Mouse (Mus musculus) limb, embryonic 14.5 days (tissue): ENCODE data around the gene Zmat1. TPM values are rescaled to one million over a fixed set of nuclear protein-coding genes. Genes with fewer than 3 reads are reported as not detected.
A peak's percentile ranks its signal among the peaks of the same experiment; 100 is the strongest.

ENCODE experiments used
- ATAC-seq: fragments of 200-750 bp; cut with Nextera tagmentation; 2 replicates; pipeline ENCODE4 v1.8.0; 2017; ENCODE audit warnings: low read depth, moderate number of reproducible peaks, moderate TSS enrichment; ENCODE audit not compliant: low FRiP score
- DNase-seq: peaks from one replicate; pipeline ENCODE4 v3.0.0-alpha.2; 2015; ENCODE audit warnings: low spot score
- H3K27ac ChIP-seq: fragments of 300-500 bp; sonication (generic); replicated peaks from 2 replicates; pipeline ENCODE4 v1.5.1; 2014; ENCODE audit warnings: low read depth, mild to moderate bottlenecking, low read length, moderate library complexity, mixed read lengths
- H3K27me3 ChIP-seq: fragments of 300-500 bp; sonication (generic); 2 replicates; pipeline ENCODE4 v1.6.1; 2014; ENCODE audit warnings: low read length, mixed read lengths; ENCODE audit not compliant: control insufficient read depth, insufficient read depth
- H3K36me3 ChIP-seq: fragments of 300-500 bp; sonication (generic); 2 replicates; pipeline ENCODE4 v1.6.1; 2014; ENCODE audit warnings: mild to moderate bottlenecking, low read length, moderate library complexity, mixed read lengths; ENCODE audit not compliant: control insufficient read depth, insufficient read depth
- H3K4me1 ChIP-seq: fragments of 300-500 bp; sonication (generic); 2 replicates; pipeline ENCODE4 v1.6.1; 2014; ENCODE audit warnings: antibody characterized with exemption, low read length, mixed read lengths; ENCODE audit not compliant: control insufficient read depth, insufficient read depth
- H3K4me2 ChIP-seq: fragments of 300-500 bp; sonication (generic); replicated peaks from 2 replicates; pipeline ENCODE4 v1.6.1; 2014; ENCODE audit warnings: low read depth, mild to moderate bottlenecking, low read length, moderate library complexity; ENCODE audit not compliant: severe bottlenecking
- H3K4me3 ChIP-seq: fragments of 300-500 bp; sonication (generic); replicated peaks from 2 replicates; pipeline ENCODE4 v1.5.1; 2014; ENCODE audit warnings: low read length
- H3K9ac ChIP-seq: fragments of 300-500 bp; sonication (generic); 2 replicates; pipeline ENCODE4 v1.6.1; 2014; ENCODE audit warnings: mild to moderate bottlenecking, low read depth, low read length, moderate library complexity; ENCODE audit not compliant: severe bottlenecking
- H3K9me3 ChIP-seq: fragments of 300-500 bp; sonication (generic); 2 replicates; pipeline ENCODE4 v1.6.1; 2016; ENCODE audit warnings: low read length; ENCODE audit not compliant: control insufficient read depth
- POLR2A ChIP-seq: fragments of 200-500 bp; IDR thresholded peaks from 2 replicates; pipeline ENCODE4 v1.8.0; 2012; ENCODE audit warnings: inconsistent platforms, mild to moderate bottlenecking, moderate library complexity, borderline replicate concordance; ENCODE audit not compliant: insufficient read depth, insufficient read length; ENCODE audit errors: extremely low read depth
- WGBS: fragments of 180-500 bp; shearing (Covaris S2); extraction: QIAGEN DNeasy Blood & Tissue Kit; methylation state at CpG from one replicate; pipeline ENCODE4 v1.1.7; 2014; 5-methylcytosine and 5-hydroxymethylcytosine counted together
- polyA plus RNA-seq, 2 experiments: library from polyadenylated mRNA; depleted of rRNA in 1 of 2; stranded (reverse) in 1 of 2; unstranded in 1 of 2; fragments of >200 nt; fragmentation: Nextera tagmentation in 1 of 2; extraction: Ambion mirVana in 1 of 2; gene quantifications; 2 replicates each; pipeline versions ENCODE4 v1.2.1 to v1.2.3; 2012 to 2014

Gene Zmat1
- polyA plus RNA-seq, 2 experiments, result 4.0 to 6.5 TPM

- H3K9me3 ChIP-seq, result no peaks in the 10 kb centered on the region
- no peaks in the 10 kb centered on the region for H3K36me3 ChIP-seq
- H3K9ac ChIP-seq, result 0 out of 2 replicates have a peak overlapping the region, but pooled peaks have one; percentile 31
- ATAC-seq (peak; percentile 6; the same call in 1 of the 2 replicates), DNase-seq (no peak)
- peak overlapping the region; percentile 57 for H3K4me3 ChIP-seq
- peak overlapping the region; percentile 33; the same call in 1 of the 2 replicates for H3K27ac ChIP-seq
- no peak for TF ChIP-seq POLR2A
- no peaks in the 10 kb centered on the region for H3K4me1 ChIP-seq
- peak overlapping the region; percentile 40 for H3K4me2 ChIP-seq
- 31% methylated on average over 6 of the region's 6 CpGs for WGBS
- no peaks in the 10 kb centered on the region; the same call in 1 of the 2 replicates for H3K27me3 ChIP-seq
Observed at GRCm38 (mm10) chrX:135009471-135009815, 434 bp upstream of the Zmat1 start.

GRCm38 (mm10) chrX:135008021-135008420 is 988 bp downstream of the Zmat1 start:
- WGBS, result 24% methylated on average over 4 of the region's 5 CpGs
- no peaks in the 10 kb centered on the region for H3K9me3 ChIP-seq
- H3K4me3 ChIP-seq, result peak overlapping the region; percentile 57
- no peak for DNase-seq
- no peak for ATAC-seq
- H3K4me2 ChIP-seq, result peak overlapping the region; percentile 40
- H3K27me3 ChIP-seq, result no peaks in the 10 kb centered on the region; the same call in 1 of the 2 replicates
- H3K4me1 ChIP-seq, result no peaks in the 10 kb centered on the region
- no peak overlapping the region for H3K27ac ChIP-seq
- no peak overlapping the region for H3K9ac ChIP-seq
- no peak for TF ChIP-seq POLR2A
- no peaks in the 10 kb centered on the region for H3K36me3 ChIP-seq

- 0 out of 2 replicates have a peak within 1 kb of the TSS, but pooled peaks have one; percentile 34 for H3K9ac ChIP-seq
- H3K36me3 ChIP-seq, result no peaks in the 10 kb centered on the region
- H3K9me3 ChIP-seq, result no peaks in the 10 kb centered on the region
- H3K27me3 ChIP-seq, result no peaks in the 10 kb centered on the region
- peak within 1 kb of the TSS; percentile 32 for H3K4me3 ChIP-seq
- no peak for TF ChIP-seq POLR2A
- H3K4me1 ChIP-seq, result no peaks in the 10 kb centered on the region
- peak within 1 kb of the TSS; percentile 41 for H3K4me2 ChIP-seq
- WGBS, result 89% methylated on average over 19 of the region's 19 CpGs
- no peak for ATAC-seq
- DNase-seq, result no peak
- H3K27ac ChIP-seq, result no peak within 1 kb of the TSS
Observed at GRCm38 (mm10) chrX:134964546-134964945, 44.5 kb downstream of the Zmat1 start, which contains the start of gene Nxf2. Nxf2 (minus strand) TSS chrX:134964754.

- Histone ChIP-seq H3K9ac (0 out of 2 replicates have a peak overlapping the region, but pooled peaks have one; percentile 34), H3K27me3 (no peaks in the 10 kb centered on the region), H3K9me3 (no peaks in the 10 kb centered on the region), H3K4me3 (peak overlapping the region; percentile 32), H3K27ac (no peak overlapping the region), H3K4me2 (peak overlapping the region; percentile 41), H3K4me1 (no peaks in the 10 kb centered on the region), H3K36me3 (no peaks in the 10 kb centered on the region)
- WGBS, result 53% methylated on average over 31 of the region's 53 CpGs
- ATAC-seq (peak; percentile 95), DNase-seq (peak; percentile 75)
- TF ChIP-seq POLR2A, result no peak
Observed at GRCm38 (mm10) chrX:134963305-134964094, 45.5 kb downstream of the Zmat1 start.

- no peak for TF ChIP-seq POLR2A
- Histone ChIP-seq H3K9me3 (no peaks in the 10 kb centered on the region), H3K36me3 (no peaks in the 10 kb centered on the region), H3K27me3 (no peaks in the 10 kb centered on the region), H3K9ac (no peak overlapping the region), H3K4me1 (no peaks in the 10 kb centered on the region), H3K27ac (no peak overlapping the region), H3K4me3 (no peak overlapping the region), H3K4me2 (no peak overlapping the region)
- 34% methylated on average over 5 of the region's 5 CpGs for WGBS
- ATAC-seq (no peak), DNase-seq (peak; percentile 34)
Observed at GRCm38 (mm10) chrX:134930361-134930760, 78.6 kb downstream of the Zmat1 start.
